Mouse (Mus musculus) myocyte (in vitro differentiated cells): ENCODE measurements around the gene Pycr1.

ENCODE experiments used
- CEBPB ChIP-seq: IDR thresholded peaks from 2 replicates; pipeline ENCODE4 v1.6.1; 2011; ENCODE audit warnings: mild to moderate bottlenecking, moderate library complexity; ENCODE audit not compliant: poor library complexity, insufficient read depth, severe bottlenecking
- E2F4 ChIP-seq: IDR thresholded peaks from one replicate; pipeline ENCODE4 v1.6.1; 2011; ENCODE audit warnings: mild to moderate bottlenecking, control low read depth, moderate library complexity; ENCODE audit not compliant: insufficient read depth
- MAX ChIP-seq: IDR thresholded peaks from one replicate; pipeline ENCODE4 v1.6.1; 2011; ENCODE audit warnings: low read depth, mild to moderate bottlenecking, control low read depth
- MYOD1 ChIP-seq, 3 experiments: IDR thresholded peaks; one replicate each; pipeline ENCODE4 v1.6.1; 2011; ENCODE audit warnings: control low read depth in 2 of 3, low read depth in 2 of 3, mild to moderate bottlenecking in 2 of 3, moderate library complexity in 1 of 3; ENCODE audit not compliant: insufficient read length in 2 of 3, control insufficient read depth in 1 of 3
- MYOG ChIP-seq, 3 experiments: IDR thresholded peaks; one replicate each; pipeline ENCODE4 v1.6.1; 2011; ENCODE audit warnings: control low read depth in 2 of 3, low read depth in 2 of 3, mild to moderate bottlenecking in 2 of 3; ENCODE audit not compliant: insufficient read length in 2 of 3, control insufficient read depth in 1 of 3, insufficient read depth in 1 of 3
- POLR2A ChIP-seq: IDR thresholded peaks from one replicate; pipeline ENCODE4 v1.6.1; 2011; ENCODE audit warnings: low read depth, mild to moderate bottlenecking, control low read depth, moderate library complexity; ENCODE audit not compliant: insufficient read length
- POLR2AphosphoS2 ChIP-seq: IDR thresholded peaks from one replicate; pipeline ENCODE4 v1.6.1; 2011; ENCODE audit warnings: low read depth, control low read depth; ENCODE audit not compliant: insufficient read length
- REST ChIP-seq: IDR thresholded peaks from one replicate; pipeline ENCODE4 v1.6.1; 2011; ENCODE audit warnings: mild to moderate bottlenecking, control low read depth, moderate library complexity; ENCODE audit not compliant: insufficient read depth, insufficient read length
- SRF ChIP-seq: IDR thresholded peaks from one replicate; pipeline ENCODE4 v1.6.1; 2011; ENCODE audit warnings: low read depth; ENCODE audit not compliant: control insufficient read depth, insufficient read length
- TCF12 ChIP-seq: IDR thresholded peaks from one replicate; pipeline ENCODE4 v1.6.1; 2011; ENCODE audit warnings: mild to moderate bottlenecking, control low read depth; ENCODE audit not compliant: poor library complexity, insufficient read depth, severe bottlenecking
- USF1 ChIP-seq: IDR thresholded peaks from one replicate; pipeline ENCODE4 v1.6.1; 2011; ENCODE audit warnings: low read depth, mild to moderate bottlenecking, control low read depth, moderate library complexity

DNA sequence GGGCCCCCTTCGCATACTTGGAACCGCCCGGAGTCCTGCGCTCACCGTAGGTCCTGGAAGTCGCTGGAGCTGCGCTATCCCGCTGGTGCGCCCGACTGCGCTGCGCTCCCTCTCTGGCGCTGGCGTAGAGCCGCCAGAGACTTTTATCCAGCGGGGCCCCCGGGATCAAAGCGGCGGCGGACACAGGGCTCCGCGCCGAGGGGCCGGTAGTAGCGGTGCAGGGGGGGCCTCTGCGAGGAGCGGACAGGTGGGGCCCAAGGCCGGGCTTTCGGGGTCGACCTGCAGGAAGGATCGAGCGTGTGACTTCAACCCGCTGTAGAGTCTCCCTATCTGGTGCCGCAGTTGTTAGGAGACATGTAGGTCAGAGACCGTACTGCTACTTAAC, 17.5 kb upstream of the Pycr1 start, which contains the start of gene Notum:
- TF ChIP-seq USF1 (no peak), CEBPB (no peak), POLR2A (no peak), TCF12 (no peak), MYOD1 (IDR thresholded peaks at IDR 0.05; ENCODE audit: control insufficient read depth in 1 of 3, insufficient read length in 2 of 3, low read depth in 2 of 3) (no peak), MAX (no peak), E2F4 (no peak), MYOG (IDR thresholded peaks at IDR 0.05; ENCODE audit: control insufficient read depth in 1 of 3, insufficient read depth in 1 of 3, insufficient read length in 2 of 3, low read depth in 2 of 3) (no peak), POLR2AphosphoS2 (no peak), SRF (no peak), REST (no peak)
